Mouse (Mus musculus) ES-E14 (cell line): ENCODE data around the gene Iqcn. TPM values are rescaled to one million over a fixed set of nuclear protein-coding genes. Genes with fewer than 3 reads are reported as not detected.

ENCODE experiments used
- DNase-seq: peaks from one replicate; pipeline ENCODE4 v3.0.0-alpha.2; 2013; ENCODE audit warnings: low read depth, low spot score
- H3K27ac ChIP-seq: 2 replicates; pipeline ENCODE4 v1.5.1; 2012; ENCODE audit warnings: low read depth, mild to moderate bottlenecking, low read length, moderate library complexity, mixed read lengths; ENCODE audit not compliant: poor library complexity, insufficient read depth, severe bottlenecking
- H3K36me3 ChIP-seq: 2 replicates; pipeline ENCODE4 v1.6.1; 2012; ENCODE audit warnings: mild to moderate bottlenecking, low read length, moderate library complexity, mixed read lengths; ENCODE audit not compliant: control insufficient read depth, poor library complexity, insufficient read depth, severe bottlenecking
- H3K4me1 ChIP-seq, 2 experiments: fragments of 150-350 bp in 1 of 2; sonication (generic) in 1 of 2; 2 replicates each; pipeline ENCODE4 v1.6.1; 2012; ENCODE audit warnings: low read length in 2 of 2, mild to moderate bottlenecking in 1 of 2, mixed read lengths in 1 of 2; ENCODE audit not compliant: control insufficient read depth in 2 of 2, insufficient read depth in 2 of 2, poor library complexity in 1 of 2
- H3K4me3 ChIP-seq, 2 experiments: fragments of 150-350 bp in 1 of 2; sonication (generic) in 1 of 2; 2 replicates each; pipeline ENCODE4 v1.5.1; 2012; ENCODE audit warnings: low read length in 2 of 2, low read depth in 1 of 2, mild to moderate bottlenecking in 1 of 2, mixed read lengths in 1 of 2; ENCODE audit not compliant: insufficient read depth in 1 of 2, poor library complexity in 1 of 2, severe bottlenecking in 1 of 2
- H3K9ac ChIP-seq: 2 replicates; pipeline ENCODE4 v1.6.1; 2012; ENCODE audit warnings: low read depth, mild to moderate bottlenecking, low read length, mixed read lengths; ENCODE audit not compliant: poor library complexity, insufficient read depth, severe bottlenecking
- H3K9me3 ChIP-seq: fragments of 150-350 bp; sonication (generic); 2 replicates; pipeline ENCODE4 v1.6.1; 2012; ENCODE audit warnings: low read depth, mild to moderate bottlenecking, low read length; ENCODE audit not compliant: control insufficient read depth, insufficient read depth
- CHD2 ChIP-seq: IDR thresholded peaks from 2 replicates; pipeline ENCODE4 v1.6.1; 2014; ENCODE audit warnings: mild to moderate bottlenecking, low read depth, low read length, inconsistent platforms
- HCFC1 ChIP-seq: IDR thresholded peaks from 2 replicates; pipeline ENCODE4 v1.6.1; 2012; ENCODE audit warnings: low read length, inconsistent platforms, borderline replicate concordance; ENCODE audit not compliant: insufficient read depth
- MAFK ChIP-seq: IDR thresholded peaks from 2 replicates; pipeline ENCODE4 v1.6.1; 2014; ENCODE audit warnings: mild to moderate bottlenecking, low read depth, low read length, inconsistent platforms; ENCODE audit not compliant: insufficient read depth
- ZC3H11A ChIP-seq: IDR thresholded peaks from 2 replicates; pipeline ENCODE4 v1.6.1; 2012; ENCODE audit warnings: low read depth, mild to moderate bottlenecking, inconsistent platforms, low read length, borderline replicate concordance
- ZNF384 ChIP-seq: IDR thresholded peaks from 2 replicates; pipeline ENCODE4 v1.6.1; 2012; ENCODE audit warnings: low read depth, low read length, inconsistent platforms
- in situ Hi-C, 2 experiments: fragments of 600-800 bp; cut with MboI; formaldehyde crosslinking; loops; one replicate each; pipeline ENCODE4 v1.15.1; 2025; ENCODE audit warnings: low sequenced_read_pairs in 2 of 2, inconsistent platforms in 1 of 2; ENCODE audit not compliant: unreplicated experiment in 2 of 2
- total RNA-seq: library from RNA; depleted of rRNA; stranded (reverse); fragments of 300-350 nt; gene quantifications from 2 replicates; pipeline ENCODE4 v1.2.3, GENCODE M21; 2012

The Iqcn gene
- total RNA-seq, 1 experiment = 0.09 TPM

- H3K9me3 ChIP-seq = no peaks in the 10 kb centered on the region
- H3K4me1 ChIP-seq = peaks cover 2 to 14% of the 10 kb centered on the region in 2 experiments; a peak in 2 of 4 replicates
- H3K36me3 ChIP-seq = no peaks in the 10 kb centered on the region
- H3K27ac ChIP-seq = no peak overlapping the region
- no peak overlapping the region for H3K4me3 ChIP-seq
- no peak overlapping the region for H3K9ac ChIP-seq
- in situ Hi-C loops = loop anchor here in 1 of 2 experiments (5.0 kb wide), 1 partner anchor 33 kb away; the partner anchor contains the start of gene Gm3336
- DNase-seq = no peak
- TF ChIP-seq ZC3H11A (no peak), ZNF384 (no peak), CHD2 (no peak), HCFC1 (no peak), MAFK (no peak)
Measured at GRCm38 (mm10) chr8:70750128-70750680, 46.9 kb downstream of the Iqcn start.

GRCm38 (mm10) chr8:70752000-70752764, 48.9 kb downstream of the Iqcn start:
- H3K4me3 ChIP-seq = no peak overlapping the region
- no peak overlapping the region for H3K9ac ChIP-seq
- H3K36me3 ChIP-seq = no peaks in the 10 kb centered on the region
- H3K9me3 ChIP-seq = no peaks in the 10 kb centered on the region
- TF ChIP-seq HCFC1 (no peak), ZC3H11A (no peak), ZNF384 (no peak), CHD2 (no peak), MAFK (no peak)
- peak; percentile 72 for DNase-seq
- H3K27ac ChIP-seq = no peak overlapping the region
- in situ Hi-C loops = loop anchor here in 1 of 2 experiments (5.0 kb wide), 1 partner anchor 35 kb away; the partner anchor contains the start of gene Gm3336
- H3K4me1 ChIP-seq = peaks cover 2 to 14% of the 10 kb centered on the region in 2 experiments; a peak in 2 of 4 replicates

GRCm38 (mm10) chr8:70753151-70753550, 49.9 kb downstream of the Iqcn start:
- Histone ChIP-seq H3K9me3 (no peaks in the 10 kb centered on the region), H3K36me3 (no peaks in the 10 kb centered on the region; the same call in 1 of the 2 replicates), H3K4me1 (peaks cover 2 to 12% of the 10 kb centered on the region in 2 experiments; a peak in 2 of 4 replicates), H3K27ac (no peak overlapping the region), H3K4me3 (peak overlapping the region; percentile 42 to 56), H3K9ac (peak overlapping the region; percentile 33; the same call in 1 of the 2 replicates)
- no peak for DNase-seq
- TF ChIP-seq HCFC1 (no peak), MAFK (no peak), ZC3H11A (no peak), ZNF384 (no peak), CHD2 (no peak)
- in situ Hi-C loops = loop anchor here in 1 of 2 experiments (5.0 kb wide), 1 partner anchor 36 kb away; the partner anchor contains the start of gene Gm3336

GRCm38 (mm10) chr8:70754043-70754870, 51.0 kb downstream of the Iqcn start, which contains the start of gene Rab3a:
TSS of gene Rab3a (plus strand) at chr8:70754679.
- TF ChIP-seq CHD2 (peak; percentile 92), ZNF384 (no peak)
- H3K4me3 ChIP-seq = peak within 1 kb of the TSS; percentile 70 to 90
- H3K36me3 ChIP-seq = peaks cover 3% of the 10 kb centered on the region; the same call in 1 of the 2 replicates
- no peaks in the 10 kb centered on the region for H3K9me3 ChIP-seq
- in situ Hi-C loops = loop anchor here in 1 of 2 experiments (5.0 kb wide), 1 partner anchor 37 kb away; the partner anchor contains the start of gene Gm3336
- peak; percentile 95 for DNase-seq
- H3K9ac ChIP-seq = peak within 1 kb of the TSS; percentile 49
- no peak within 1 kb of the TSS for H3K27ac ChIP-seq
- H3K4me1 ChIP-seq = peaks cover 4 to 13% of the 10 kb centered on the region in 2 experiments; a peak in 3 of 4 replicates
